Mouse (Mus musculus): ENCODE results near the gene Akr1b10.

DNA sequence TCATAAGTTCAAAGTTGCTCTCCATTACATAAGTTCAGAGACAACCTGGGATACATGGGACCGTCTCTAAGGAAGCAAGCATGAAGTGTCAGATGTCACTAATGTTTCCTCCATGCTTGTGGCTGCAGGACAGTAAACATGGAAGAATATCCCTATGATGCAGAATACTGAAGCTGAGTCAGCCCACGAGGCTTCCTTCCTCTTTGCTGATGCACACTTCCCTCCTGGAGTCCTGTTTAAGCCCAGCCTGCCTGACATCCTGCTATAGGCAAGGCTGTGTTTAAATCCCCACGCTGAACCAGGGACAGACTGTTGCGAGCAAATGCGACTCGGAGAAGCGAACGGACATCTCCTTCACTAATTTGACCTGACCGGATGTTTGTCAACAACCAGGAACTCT is 16.0 kb upstream of the Akr1b10 start:
- TF ChIP-seq POLR2AphosphoS5 (IDR thresholded peaks at IDR 0.05; ENCODE audit: insufficient replicate concordance, low read depth, low read length), result no peak
- TF ChIP-seq TAL1 (conservative IDR thresholded peaks at IDR 0.05; ENCODE audit: low read depth, low read length), result no peak
